Mouse (Mus musculus) brain, embryonic 14.5 days (tissue): ENCODE measurements at regions not wholly inside any gene's neighbourhood (a gene's known extent, or its start where the extent isn't known, plus 50 kb on each side); places are given as distances from the start of the nearest gene placed in this dataset.

Experiments
- CTCF ChIP-seq: fragments of 200-500 bp; IDR thresholded peaks from 2 replicates; pipeline ENCODE4 v1.5.1; 2012; ENCODE audit warnings: inconsistent platforms, mild to moderate bottlenecking, moderate library complexity, borderline replicate concordance; ENCODE audit not compliant: insufficient read depth, insufficient read length; ENCODE audit errors: extremely low read depth
- POLR2A ChIP-seq: fragments of 200-500 bp; IDR thresholded peaks from 2 replicates; pipeline ENCODE4 v1.6.1; 2012; ENCODE audit warnings: mild to moderate bottlenecking, inconsistent platforms, borderline replicate concordance; ENCODE audit not compliant: poor library complexity, insufficient read depth, insufficient read length, severe bottlenecking; ENCODE audit errors: extremely low read depth

DNA sequence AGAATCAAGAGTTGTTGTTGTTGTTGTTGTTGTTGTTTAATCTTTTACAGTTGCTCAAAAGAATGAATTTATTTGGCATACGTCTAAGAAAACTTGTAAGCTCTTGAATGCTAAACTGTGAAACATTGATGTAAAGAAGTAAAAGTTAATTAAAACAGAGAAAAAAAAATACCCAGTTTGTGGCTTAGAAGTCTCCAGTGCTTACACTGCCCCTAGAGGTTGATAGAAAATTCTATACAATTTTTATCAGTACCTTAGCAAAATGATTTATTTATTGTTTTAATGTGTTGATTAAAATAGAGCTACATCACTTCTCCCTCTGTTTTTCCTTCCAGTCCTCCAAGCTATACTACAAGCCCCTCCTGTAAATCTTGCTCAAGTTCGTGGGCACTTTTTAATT is 165.8 kb upstream of the Bank1 start:
- no peak for TF ChIP-seq CTCF
- TF ChIP-seq POLR2A: no peak
